Mouse (Mus musculus): Measurements from ENCODE around the gene Cdh8. TPM values are rescaled to one million over a fixed set of nuclear protein-coding genes. Genes with fewer than 3 reads are reported as not detected.
"Not testable (repeated sequence)": the region's sequence is repeated elsewhere in the genome, so short reads cannot be mapped to it uniquely, and the experiment has no call there.

Cdh8 gene
- total RNA-seq, 2 experiments from 2014 or later = not detected

GRCm38 (mm10) chr8:99290201-99290600 is 126.1 kb downstream of the Cdh8 start:
- ATAC-seq (replicated peaks; ENCODE audit: low FRiP score, poor library complexity, severe bottlenecking) = no peak

- ATAC-seq (replicated peaks; ENCODE audit: low FRiP score, poor library complexity, severe bottlenecking) = no peak
Measured at GRCm38 (mm10) chr8:99285103-99285502, 131.2 kb downstream of the Cdh8 start.

GRCm38 (mm10) chr8:99280375-99280774 is 135.9 kb downstream of the Cdh8 start:
- ATAC-seq (replicated peaks; ENCODE audit: low FRiP score, poor library complexity, severe bottlenecking) = no peak

- ATAC-seq (replicated peaks; ENCODE audit: low FRiP score, poor library complexity, severe bottlenecking) = no peak
Measured at GRCm38 (mm10) chr8:99267133-99267532, 149.1 kb downstream of the Cdh8 start.

GRCm38 (mm10) chr8:99234372-99234771 is 181.9 kb downstream of the Cdh8 start:
- no peak for ATAC-seq (replicated peaks; ENCODE audit: low FRiP score, poor library complexity, severe bottlenecking)

- ATAC-seq (replicated peaks; ENCODE audit: low FRiP score, poor library complexity, severe bottlenecking) = no peak
Measured at GRCm38 (mm10) chr8:99223697-99224096, 192.6 kb downstream of the Cdh8 start.

- no peak for ATAC-seq (replicated peaks; ENCODE audit: low FRiP score, poor library complexity, severe bottlenecking)
Measured at GRCm38 (mm10) chr8:99205194-99205593, 211.1 kb downstream of the Cdh8 start.

GRCm38 (mm10) chr8:99190643-99191042 is 225.6 kb downstream of the Cdh8 start:
- ATAC-seq (replicated peaks; ENCODE audit: low FRiP score, poor library complexity, severe bottlenecking) = no peak

- no peak for ATAC-seq (replicated peaks; ENCODE audit: low FRiP score, poor library complexity, severe bottlenecking)
Measured at GRCm38 (mm10) chr8:99186879-99187278, 229.4 kb downstream of the Cdh8 start.

- no peak for ATAC-seq (replicated peaks; ENCODE audit: low FRiP score, poor library complexity, severe bottlenecking)
Measured at GRCm38 (mm10) chr8:99184186-99184585, 232.1 kb downstream of the Cdh8 start.

- ATAC-seq (replicated peaks; ENCODE audit: low FRiP score, poor library complexity, severe bottlenecking) = no peak
Measured at GRCm38 (mm10) chr8:99166966-99167365, 249.3 kb downstream of the Cdh8 start.

GRCm38 (mm10) chr8:99161633-99162032 is 254.6 kb downstream of the Cdh8 start:
- ATAC-seq (replicated peaks; ENCODE audit: low FRiP score, poor library complexity, severe bottlenecking) = no peak

- ATAC-seq (replicated peaks; ENCODE audit: low FRiP score, poor library complexity, severe bottlenecking) = no peak
Measured at GRCm38 (mm10) chr8:99145436-99145835, 270.8 kb downstream of the Cdh8 start.

GRCm38 (mm10) chr8:99144761-99145160 is 271.5 kb downstream of the Cdh8 start:
- ATAC-seq (replicated peaks; ENCODE audit: low FRiP score, poor library complexity, severe bottlenecking) = not testable (repeated sequence)

- no peak for ATAC-seq (replicated peaks; ENCODE audit: low FRiP score, poor library complexity, severe bottlenecking)
Measured at GRCm38 (mm10) chr8:99098453-99098852, 317.8 kb downstream of the Cdh8 start.

GRCm38 (mm10) chr8:99051344-99051743 is 364.9 kb downstream of the Cdh8 start:
- ATAC-seq (replicated peaks; ENCODE audit: low FRiP score, poor library complexity, severe bottlenecking) = no peak

GRCm38 (mm10) chr8:99048664-99049363 is 367.5 kb downstream of the Cdh8 start:
- ATAC-seq (replicated peaks; ENCODE audit: low FRiP score, poor library complexity, severe bottlenecking) = no peak

- no peak for ATAC-seq (replicated peaks; ENCODE audit: low FRiP score, poor library complexity, severe bottlenecking)
Measured at GRCm38 (mm10) chr8:99040423-99040822, 375.8 kb downstream of the Cdh8 start.

GRCm38 (mm10) chr8:99031060-99031459 is 385.2 kb downstream of the Cdh8 start:
- ATAC-seq (replicated peaks; ENCODE audit: low FRiP score, poor library complexity, severe bottlenecking) = no peak

Measured in erythroblast, adult 5-6 weeks (primary cell).